Mouse (Mus musculus): Measurements from ENCODE around the gene Prkag3. TPM values are rescaled to one million over a fixed set of nuclear protein-coding genes. Genes with fewer than 3 reads are reported as not detected.

Gene Prkag3
- total RNA-seq, 2 experiments from 2014 or later, result not detected

DNA sequence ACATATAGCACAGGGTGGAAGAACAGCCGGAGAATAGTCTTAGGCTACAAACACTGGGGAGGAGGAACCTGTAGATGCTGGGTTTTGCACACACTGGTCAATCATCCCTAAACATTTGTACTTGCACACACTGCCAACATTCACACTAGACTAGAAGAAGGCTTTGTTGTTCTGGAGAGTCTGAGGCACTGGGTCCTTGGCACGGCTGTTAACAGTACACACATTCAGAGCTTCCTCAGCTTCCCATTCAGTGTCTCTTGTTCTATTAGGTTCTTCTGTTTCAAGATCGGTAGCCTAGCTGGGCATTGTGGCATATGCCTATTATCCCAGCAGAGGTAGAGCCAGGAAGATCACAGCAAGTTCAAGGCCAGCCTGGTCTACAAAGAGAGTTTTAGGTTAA is 44.9 kb downstream of the Prkag3 start:
- no peak for DNase-seq (ENCODE audit: extremely low spot score in 1 of 2, low spot score in 2 of 2)
- intact Hi-C loops (cut with DNase I), result no loop called here
- H3K4me3 ChIP-seq, result no peak overlapping the region
- no peak for TF ChIP-seq CTCF (IDR thresholded peaks at IDR 0.05)
- H3K27ac ChIP-seq, result no peak overlapping the region

DNA sequence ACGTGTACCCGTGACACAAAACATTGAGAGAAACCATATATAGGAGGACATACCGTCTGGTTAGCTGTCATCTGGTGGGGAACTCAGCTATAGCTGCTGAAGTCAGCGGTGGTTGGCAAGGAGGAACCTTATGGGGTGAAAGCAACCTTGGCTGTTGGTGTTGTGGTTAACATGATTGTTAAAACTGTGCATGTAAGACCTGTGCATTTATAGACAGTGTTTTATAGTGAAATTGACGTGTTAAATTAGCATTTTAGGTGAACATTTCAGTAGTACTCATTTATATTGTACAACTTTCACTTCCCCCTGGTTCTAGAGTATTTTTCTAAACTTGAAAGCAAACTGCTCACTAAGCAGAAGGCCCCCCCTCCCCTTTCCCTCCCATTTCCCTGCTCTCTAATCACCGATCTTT is 46.9 kb downstream of the Prkag3 start:
- no peak for TF ChIP-seq CTCF (IDR thresholded peaks at IDR 0.05)
- no peak for DNase-seq (ENCODE audit: extremely low spot score in 1 of 2, low spot score in 2 of 2)
- intact Hi-C loops (cut with DNase I), result no loop called here
- H3K27ac ChIP-seq, result no peak overlapping the region
- H3K4me3 ChIP-seq, result no peak overlapping the region

DNA sequence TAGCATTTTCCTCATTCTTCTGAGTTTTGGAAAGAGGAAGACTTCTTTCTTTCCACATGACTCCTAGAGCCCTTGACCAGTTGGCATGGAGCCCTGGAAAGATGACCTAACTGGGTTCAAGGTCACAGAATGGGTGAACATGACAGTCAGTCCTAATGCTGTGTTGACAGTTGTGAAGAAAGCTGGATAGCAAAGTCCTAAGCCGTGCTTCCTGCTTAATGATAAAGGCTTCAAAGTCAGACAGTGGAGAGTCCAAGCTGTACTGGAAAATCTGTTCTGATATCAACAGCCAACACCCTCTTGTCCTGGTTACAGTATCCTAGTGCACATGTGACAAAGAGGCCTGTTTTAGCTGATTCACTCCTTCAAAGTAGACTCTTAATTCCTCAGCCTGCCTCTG is 50.2 kb downstream of the Prkag3 start:
- H3K4me3 ChIP-seq, result no peak overlapping the region
- intact Hi-C loops (cut with DNase I), result no loop called here
- TF ChIP-seq CTCF (IDR thresholded peaks at IDR 0.05), result no peak

DNA sequence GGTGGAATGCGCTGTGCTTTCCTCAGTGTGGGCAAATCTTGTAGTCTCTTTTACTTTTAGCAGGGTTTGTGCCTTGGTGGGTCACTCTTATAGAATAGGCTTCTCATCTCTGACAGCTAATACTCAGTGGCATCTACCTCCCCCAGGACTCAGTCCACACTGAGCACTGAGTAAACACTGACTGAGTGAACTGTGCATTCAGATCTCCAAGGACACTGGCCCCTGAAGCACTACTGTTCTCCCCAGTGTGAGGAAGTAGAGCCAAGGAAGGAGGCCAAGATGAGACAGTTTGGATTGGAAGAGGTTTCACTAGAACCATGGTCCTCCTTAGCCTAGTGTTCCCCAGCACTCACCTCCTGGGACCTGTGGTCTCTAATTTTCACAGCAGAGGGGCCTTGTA is 50.7 kb downstream of the Prkag3 start:
- DNase-seq (ENCODE audit: extremely low spot score in 1 of 2, low spot score in 2 of 2), result no peak
- intact Hi-C loops (cut with DNase I), result no loop called here
- no peak overlapping the region for H3K27ac ChIP-seq
- TF ChIP-seq CTCF (IDR thresholded peaks at IDR 0.05), result no peak
- no peak overlapping the region for H3K4me3 ChIP-seq

More for the DNA sequence above, 50.2 kb downstream of the Prkag3 start:
- DNase-seq (ENCODE audit: extremely low spot score in 1 of 2, low spot score in 2 of 2), result no peak
- no peak overlapping the region for H3K27ac ChIP-seq

DNA sequence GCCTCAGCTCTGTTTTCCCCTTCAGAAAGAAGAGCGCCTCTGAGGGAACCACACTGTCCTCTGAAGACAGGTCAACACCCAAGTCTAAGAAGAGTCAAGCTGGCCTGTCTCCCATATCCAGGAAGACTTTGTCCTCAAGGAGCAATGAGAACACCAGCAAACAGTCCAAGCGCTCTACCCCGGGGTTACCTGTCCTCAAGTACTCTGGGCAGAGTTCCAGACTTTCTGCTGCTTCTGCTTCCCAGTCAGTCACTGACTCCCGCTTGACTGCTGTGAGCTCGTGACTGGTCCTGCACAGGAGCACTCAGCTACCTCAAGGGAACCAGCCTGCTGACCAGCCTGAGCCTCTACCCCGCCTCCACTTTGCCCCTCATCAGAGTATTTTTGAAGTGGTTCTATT is 51.6 kb downstream of the Prkag3 start:
- no peak for TF ChIP-seq CTCF (IDR thresholded peaks at IDR 0.05)
- intact Hi-C loops (cut with DNase I), result no loop called here
- no peak overlapping the region for H3K4me3 ChIP-seq
- no peak for DNase-seq (ENCODE audit: extremely low spot score in 1 of 2, low spot score in 2 of 2)
- H3K27ac ChIP-seq, result no peak overlapping the region

DNA sequence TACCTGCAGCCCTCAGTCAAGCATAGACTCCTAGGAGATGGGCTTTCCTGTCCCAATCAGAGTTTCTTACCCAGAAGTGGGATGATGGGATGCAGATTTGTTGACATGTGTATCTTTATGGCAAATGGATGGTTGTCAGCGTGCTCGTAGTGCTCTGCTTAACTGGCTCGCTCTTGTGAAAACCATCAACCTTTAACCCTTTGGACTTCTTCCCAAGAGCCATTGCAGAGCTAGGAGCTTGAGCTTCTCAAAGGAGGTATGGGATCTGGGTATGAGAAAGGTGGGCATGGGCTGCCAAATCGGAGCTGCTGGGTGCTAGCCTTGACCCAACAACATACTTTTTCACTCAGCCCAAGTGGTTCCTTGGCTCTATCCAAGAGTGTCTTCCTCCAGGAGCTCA is 53.2 kb downstream of the Prkag3 start:
- Histone ChIP-seq H3K27ac (no peak overlapping the region), H3K4me3 (no peak overlapping the region)
- intact Hi-C loops (cut with DNase I), result no loop called here
- TF ChIP-seq CTCF (IDR thresholded peaks at IDR 0.05), result no peak
- DNase-seq (ENCODE audit: extremely low spot score in 1 of 2, low spot score in 2 of 2), result no peak

DNA sequence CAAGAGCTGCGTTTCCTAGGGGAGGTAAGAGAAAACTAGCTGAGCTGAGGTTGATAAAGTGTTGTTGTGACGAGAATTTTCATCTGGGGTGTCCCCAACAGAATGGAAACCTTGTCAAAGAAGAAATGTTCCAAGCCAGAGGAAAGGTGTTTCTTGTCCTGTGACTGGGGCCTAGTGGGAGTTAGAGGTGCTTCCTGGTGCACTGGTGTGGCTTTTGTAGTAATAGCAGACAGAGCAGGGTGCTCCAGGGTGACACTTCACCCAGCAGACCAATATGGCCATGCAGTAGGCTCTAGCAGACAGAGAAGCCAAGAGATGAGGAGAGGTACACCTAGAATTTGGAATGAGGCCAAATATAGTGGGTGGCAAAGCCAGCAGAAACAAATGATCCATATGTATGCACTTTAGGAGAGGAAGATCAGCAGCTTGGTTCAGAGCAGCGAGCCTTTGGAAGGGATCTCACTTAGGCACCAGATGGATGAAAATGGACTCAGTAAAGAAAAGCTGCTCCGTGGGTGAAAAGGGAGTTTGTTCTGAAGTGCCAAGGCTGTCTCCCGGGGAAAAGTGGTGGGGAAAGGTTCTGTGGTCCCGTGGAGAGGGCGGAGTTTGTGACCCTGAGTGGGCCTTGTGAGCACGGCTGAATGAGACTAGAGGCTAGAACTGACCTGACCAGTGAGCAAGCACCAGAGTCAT is 55.0 kb downstream of the Prkag3 start:
- TF ChIP-seq CTCF (IDR thresholded peaks at IDR 0.05), result no peak
- no peak for DNase-seq (ENCODE audit: extremely low spot score in 1 of 2, low spot score in 2 of 2)
- Histone ChIP-seq H3K4me3 (no peak overlapping the region), H3K27ac (no peak overlapping the region)
- intact Hi-C loops (cut with DNase I), result no loop called here

Other genes with a start within 250 kb of the Prkag3 start
- gene Cnot9, start 243.2 kb downstream of the Prkag3 start, total RNA-seq (2021), result 10 to 100 TPM; 26.6 to 27.0 TPM
- 10 to 100 TPM; 16.0 to 16.7 TPM for gene Plcd4, start 206.3 kb downstream of the Prkag3 start, total RNA-seq (2021)
- gene Usp37, start 204.9 kb downstream of the Prkag3 start, total RNA-seq (2021), result 10 to 100 TPM; 27.9 to 30.7 TPM
- gene Zfp142, start 161.0 kb downstream of the Prkag3 start, total RNA-seq (2021), result 10 to 100 TPM; 36.1 to 36.7 TPM
- 10 to 100 TPM; 22.9 to 23.7 TPM for gene Bcs1l, start 160.9 kb downstream of the Prkag3 start, total RNA-seq (2021)
- gene Rnf25, start 147.8 kb downstream of the Prkag3 start, total RNA-seq (2021), result 10 to 100 TPM; 64.1 to 71.2 TPM
- gene Stk36, start 147.8 kb downstream of the Prkag3 start, total RNA-seq (2021), result 1 to 10 TPM; 6.0 to 8.7 TPM
- gene Ttll4, start 87.5 kb downstream of the Prkag3 start, total RNA-seq (2021), result 10 to 100 TPM; 22.1 to 24.1 TPM
- gene Cyp27a1, start 35.6 kb downstream of the Prkag3 start, total RNA-seq (2021), result 1 to 10 TPM; 1.7 to 4.5 TPM
- gene Wnt6, start 22.7 kb upstream of the Prkag3 start, total RNA-seq (2021), result 1 to 10 TPM; 2.1 to 4.7 TPM
- 10 to 100 TPM; 15.0 to 18.2 TPM for gene Wnt10a, start 42.3 kb upstream of the Prkag3 start, total RNA-seq (2021)
- gene Cdk5r2, start 105.7 kb upstream of the Prkag3 start, total RNA-seq (2021), result 100 to 1,000 TPM; 365 to 389 TPM
- not detected for gene Fev, start 136.2 kb upstream of the Prkag3 start, total RNA-seq (2021)
- gene Cryba2, start 143.9 kb upstream of the Prkag3 start, total RNA-seq (2021), result not detected
- 1 to 10 TPM; 3.0 to 3.5 TPM for gene Cfap65, start 186.4 kb upstream of the Prkag3 start, total RNA-seq (2021)
- gene Ihh, start 202.5 kb upstream of the Prkag3 start, total RNA-seq (2021), result under 1 TPM; 0.45 to 0.72 TPM

Measured in left cerebral cortex, adult 2 months (tissue).